Comparison of ENCODE assay signal across 27 mouse cellular contexts in genomic region chr14:48824375-48824774, GRCm38 (mm10).
DNase-seq lines count a peak whose midpoint lies in the region; ATAC-seq and TF ChIP-seq lines count a peak whose summit lies in the region.
"Had no signal": no experiment of that assay in that cellular context is flagged by ENCODE, and none has a peak within 500 bp of the region (broad histone marks: within the 10 kb centered on the region; RNA-seq: fewer than 3 reads in every experiment).

No protein-coding gene starts in this region.

- no peak overlapping the region for H3K4me2 ChIP-seq in forebrain, embryonic 15.5 days (replicated peaks)
- no peak overlapping the region for H3K4me2 ChIP-seq in forebrain, embryonic 14.5 days (ENCODE audit: low read length)
- H3K4me2 ChIP-seq: embryonic facial prominence, embryonic 15.5 days; hindbrain, embryonic 12.5 days had no signal

- intact Hi-C loops in left cerebral cortex, postnatal 14 days (cut with DNase I) = no loop called here
- intact Hi-C loops in left cerebral cortex, adult 2 months (cut with DNase I) = loop anchor here (10.0 kb wide), 1 partner anchor 150 kb away; no protein-coding TSS in a partner anchor

- H3K4me1 ChIP-seq in forebrain, embryonic 15.5 days = no peaks in the 10 kb centered on the region
- H3K4me1 ChIP-seq in forebrain, embryonic 14.5 days (ENCODE audit: control insufficient read depth, insufficient read depth, low read length) = no peaks in the 10 kb centered on the region
- H3K4me1 ChIP-seq: embryonic facial prominence, embryonic 15.5 days; heart, embryonic 10.5 days; hindbrain, embryonic 12.5 days had no signal

- no peak for DNase-seq in forebrain, embryonic 14.5 days (ENCODE audit: low spot score)
- DNase-seq in frontal cortex, postnatal 36 days (ENCODE audit: low spot score in 2 of 2) = peak; percentile 8 to 44
- no peak for DNase-seq in frontal cortex, postnatal 14 days (ENCODE audit: low spot score in 2 of 2)
- peak; percentile 9 to 61 for DNase-seq in left cerebral cortex, postnatal 14 days (ENCODE audit: low spot score in 2 of 2)
- no peak for DNase-seq in left cerebral cortex, adult 2 months (ENCODE audit: extremely low spot score in 1 of 2, low spot score in 2 of 2)
- DNase-seq in ovary, adult 18-20 months (ENCODE audit: low spot score) = no peak
- DNase-seq: adrenal gland, adult 8-10 months; adrenal gland, postnatal 36 days; B cell, adult 2 months; cerebellum, adult 11 months; cerebellum, adult 8-10 months; cerebellum, postnatal 14 days; embryo, embryonic 11 days; gastrocnemius, postnatal 10 days; heart, adult 18-20 months; heart, postnatal 10 days; heart, postnatal 4 days had no signal

- no peak overlapping the region for H3K4me3 ChIP-seq in forebrain, embryonic 15.5 days
- no peak overlapping the region for H3K4me3 ChIP-seq in forebrain, embryonic 14.5 days (ENCODE audit: low read depth, low read length)
- no peak overlapping the region for H3K4me3 ChIP-seq in left cerebral cortex, adult 2 months
- H3K4me3 ChIP-seq: embryonic facial prominence, embryonic 15.5 days; erythroblast, embryonic 14.5 days; forebrain, embryonic 10.5 days; heart, embryonic 10.5 days; hindbrain, embryonic 12.5 days had no signal

- no peaks in the 10 kb centered on the region for H3K27me3 ChIP-seq in forebrain, embryonic 15.5 days
- no peaks in the 10 kb centered on the region for H3K27me3 ChIP-seq in forebrain, embryonic 14.5 days (replicated peaks; ENCODE audit: control insufficient read depth, insufficient read depth, low read length)
- H3K27me3 ChIP-seq: embryonic facial prominence, embryonic 15.5 days; hindbrain, embryonic 12.5 days had no signal

- H3K27ac ChIP-seq in forebrain, embryonic 15.5 days (replicated peaks) = no peak overlapping the region
- H3K27ac ChIP-seq in forebrain, embryonic 14.5 days (ENCODE audit: low read depth, low read length) = no peak overlapping the region
- H3K27ac ChIP-seq in left cerebral cortex, adult 2 months = no peak overlapping the region
- H3K27ac ChIP-seq: embryonic facial prominence, embryonic 15.5 days; forebrain, embryonic 10.5 days; heart, embryonic 10.5 days; hindbrain, embryonic 12.5 days had no signal

- H3K36me3 ChIP-seq in forebrain, embryonic 15.5 days = no peaks in the 10 kb centered on the region
- H3K36me3 ChIP-seq in forebrain, embryonic 14.5 days (ENCODE audit: control insufficient read depth, insufficient read depth, low read length) = no peaks in the 10 kb centered on the region
- H3K36me3 ChIP-seq: embryonic facial prominence, embryonic 15.5 days; forebrain, embryonic 10.5 days; G1E; heart, embryonic 10.5 days; hindbrain, embryonic 12.5 days had no signal

- no peak for TF ChIP-seq CTCF in left cerebral cortex, adult 2 months (IDR thresholded peaks at IDR 0.05)

- no peak overlapping the region for H3K9ac ChIP-seq in forebrain, embryonic 15.5 days (replicated peaks)
- no peak overlapping the region for H3K9ac ChIP-seq in forebrain, embryonic 14.5 days (ENCODE audit: low read length)
- H3K9ac ChIP-seq: embryonic facial prominence, embryonic 15.5 days; hindbrain, embryonic 12.5 days had no signal

- peak; percentile 58; the same call in 1 of the 2 replicates for ATAC-seq in forebrain, embryonic 15.5 days (replicated peaks)
- no peak for ATAC-seq in forebrain, embryonic 14.5 days
- ATAC-seq: CD4-positive, CD25-positive, alpha-beta regulatory T cell, adult 4 months; hindbrain, embryonic 16.5 days; inflammation-experienced regulatory T-cells, adult 6 months had no signal

- 45% methylated on average over 3 of the region's 3 CpGs for WGBS in forebrain, embryonic 15.5 days
- 63% methylated on average over 3 of the region's 3 CpGs for WGBS in forebrain, embryonic 14.5 days

- H3K9me3 ChIP-seq in forebrain, embryonic 15.5 days = no peaks in the 10 kb centered on the region
- H3K9me3 ChIP-seq in forebrain, embryonic 14.5 days (replicated peaks; ENCODE audit: control insufficient read depth, low read length) = no peaks in the 10 kb centered on the region
- H3K9me3 ChIP-seq: embryonic facial prominence, embryonic 15.5 days; forebrain, embryonic 10.5 days; G1E; heart, embryonic 10.5 days; hindbrain, embryonic 12.5 days had no signal

Comparison
In these comparisons a context has a peak if more than half of its experiments do, and no peak if none do; other contexts are left out.
1. DNase-seq: peak in frontal cortex, postnatal 36 days (2 of 2) and left cerebral cortex, postnatal 14 days (2 of 2); none in forebrain, embryonic 14.5 days (single experiment), frontal cortex, postnatal 14 days (0 of 2), left cerebral cortex, adult 2 months (0 of 2) and ovary, adult 18-20 months (single experiment).